Comparison of ENCODE assay signal across 18 mouse cellular contexts in the genomic region with DNA sequence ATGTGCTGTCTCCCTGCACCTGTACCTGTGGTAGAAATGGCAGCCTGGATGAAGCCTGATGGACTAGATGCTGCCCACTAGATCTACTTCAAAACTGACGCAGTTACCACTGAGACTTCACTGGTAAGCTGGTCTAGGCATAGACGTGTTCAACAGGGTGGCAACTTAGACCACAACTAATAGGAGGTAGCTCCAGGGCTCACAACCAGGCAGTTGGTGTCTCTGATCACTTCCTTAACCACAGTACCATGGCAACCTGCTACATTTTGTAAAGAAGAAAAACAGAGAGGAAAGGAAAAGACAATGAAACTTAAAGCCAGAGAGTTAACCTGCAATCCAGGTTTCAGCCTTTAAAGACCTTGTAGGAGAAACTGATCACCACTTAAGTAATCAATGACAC.
"Had no signal": no experiment of that assay in that cellular context is flagged by ENCODE, and none has a peak within 500 bp of the region (broad histone marks: within the 10 kb centered on the region; RNA-seq: fewer than 3 reads in every experiment).

No protein-coding gene starts in this region.

- H3K4me2 ChIP-seq: liver, embryonic 13.5 days; midbrain, embryonic 11.5 days; neural tube, embryonic 12.5 days; neural tube, embryonic 15.5 days; stomach, embryonic 15.5 days had no signal

- H3K4me1 ChIP-seq: liver, embryonic 13.5 days; neural tube, embryonic 12.5 days; stomach, embryonic 15.5 days had no signal

- H3K4me3 ChIP-seq: layer of hippocampus, adult 2 months; liver, embryonic 13.5 days; neural tube, embryonic 12.5 days; neural tube, embryonic 15.5 days; stomach, embryonic 15.5 days had no signal

- H3K9ac ChIP-seq: liver, embryonic 13.5 days; neural tube, embryonic 12.5 days; neural tube, embryonic 15.5 days; stomach, embryonic 15.5 days had no signal

- H3K27ac ChIP-seq: kidney, postnatal 0 days; layer of hippocampus, adult 2 months; liver, embryonic 13.5 days; neural tube, embryonic 12.5 days; neural tube, embryonic 15.5 days; stomach, embryonic 15.5 days had no signal

- H3K27me3 ChIP-seq: liver, embryonic 13.5 days; neural tube, embryonic 15.5 days; stomach, embryonic 15.5 days had no signal

- DNase-seq: kidney, adult 18-20 months; kidney, adult 9 months; kidney, postnatal 25 days; layer of hippocampus, adult 9-11 months; liver, embryonic 13.5 days; lung, adult 2 months; lung, postnatal 14 days; lung, postnatal 4 days; midbrain, embryonic 14.5 days; right cerebral cortex, postnatal 4 days; thymus, postnatal 4 days had no signal

- H3K9me3 ChIP-seq: liver, embryonic 13.5 days; neural tube, embryonic 12.5 days; neural tube, embryonic 15.5 days; stomach, embryonic 15.5 days had no signal

- ATAC-seq: intestine, embryonic 16.5 days had no signal

- H3K36me3 ChIP-seq: liver, embryonic 13.5 days; neural tube, embryonic 12.5 days; neural tube, embryonic 15.5 days; stomach, embryonic 15.5 days had no signal
